Mouse (Mus musculus): ENCODE results near the gene Pcolce. TPM values are rescaled to one million over a fixed set of nuclear protein-coding genes. Genes with fewer than 3 reads are reported as not detected.

The Pcolce gene
- total RNA-seq, 2 experiments from 2014 or later = 127 to 142 TPM

DNA sequence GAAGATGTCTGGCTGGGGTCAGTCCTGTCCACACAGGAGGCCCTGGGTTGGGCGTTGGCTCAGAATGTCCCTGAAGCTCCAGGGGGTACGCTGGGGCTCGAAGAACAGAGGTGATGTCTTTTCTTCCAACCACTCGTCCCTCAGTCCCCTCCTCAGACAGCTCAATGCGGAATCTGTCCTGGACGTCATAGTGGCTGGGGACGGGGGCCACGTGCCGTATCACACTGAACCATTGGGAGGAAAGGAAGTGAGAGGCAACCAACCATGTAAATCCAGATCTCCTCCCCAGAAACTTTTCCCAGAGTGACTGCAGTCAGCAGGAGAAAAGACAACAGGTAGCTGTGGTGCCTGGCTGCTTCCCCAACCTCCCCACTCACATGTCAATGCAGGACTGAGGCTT, 14.0 kb downstream of the Pcolce start:
- no peak for DNase-seq
- intact Hi-C loops (cut with DNase I) = no loop called here

DNA sequence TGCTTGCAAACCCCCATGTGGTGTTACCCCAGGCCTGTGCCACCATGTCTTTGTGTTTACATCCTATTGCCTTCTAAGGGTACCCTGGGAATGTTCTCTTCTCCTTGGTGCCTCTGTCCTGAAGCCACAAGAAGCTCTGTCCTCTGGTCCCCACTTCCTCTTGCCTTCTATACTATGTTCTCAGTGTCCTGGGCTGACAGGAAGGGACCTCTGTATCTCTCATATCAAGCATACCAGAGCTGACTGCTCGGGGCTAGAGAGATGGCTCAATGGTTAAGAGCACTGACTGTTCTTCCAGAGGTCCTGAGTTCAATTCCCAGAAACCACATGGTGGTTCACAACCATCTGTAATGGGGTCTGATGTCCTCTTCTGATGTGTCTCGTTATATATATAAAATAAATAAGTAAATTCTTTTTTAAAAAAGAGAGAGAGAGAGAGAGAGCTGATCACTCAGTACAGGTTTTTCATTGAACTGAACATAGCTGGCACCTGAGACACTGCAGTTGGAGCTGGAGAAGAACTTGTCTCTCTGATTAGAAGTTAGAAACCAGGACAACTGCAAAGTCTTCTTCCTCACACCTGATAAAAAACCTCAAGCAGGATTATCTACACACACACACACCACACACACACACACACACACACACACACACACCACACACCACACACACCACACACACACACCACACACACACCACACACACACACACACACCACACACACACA, 15.3 kb downstream of the Pcolce start:
- intact Hi-C loops (cut with DNase I) = no loop called here

DNA sequence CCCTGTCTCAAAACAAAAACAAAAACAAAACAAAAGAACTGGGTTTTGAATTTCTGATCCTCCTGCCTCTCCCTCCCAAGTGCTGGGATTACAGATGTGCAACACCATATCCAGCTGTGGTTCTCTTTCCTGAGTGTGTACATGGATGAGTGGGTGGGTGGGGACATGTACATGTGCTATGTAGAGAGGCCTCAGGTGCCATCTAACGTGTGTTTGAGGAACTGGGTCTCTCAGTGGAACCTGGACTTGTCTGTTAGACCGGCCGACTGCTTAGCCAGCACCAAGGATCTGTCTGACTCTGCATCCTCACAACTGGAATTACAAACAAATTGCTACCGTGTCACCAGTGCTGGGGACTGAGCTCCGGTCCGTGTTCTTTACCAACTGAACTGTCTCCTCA, 16.0 kb downstream of the Pcolce start:
- DNase-seq = no peak
- intact Hi-C loops (cut with DNase I) = no loop called here

More for the DNA sequence above, 15.3 kb downstream of the Pcolce start:
- DNase-seq = no peak

DNA sequence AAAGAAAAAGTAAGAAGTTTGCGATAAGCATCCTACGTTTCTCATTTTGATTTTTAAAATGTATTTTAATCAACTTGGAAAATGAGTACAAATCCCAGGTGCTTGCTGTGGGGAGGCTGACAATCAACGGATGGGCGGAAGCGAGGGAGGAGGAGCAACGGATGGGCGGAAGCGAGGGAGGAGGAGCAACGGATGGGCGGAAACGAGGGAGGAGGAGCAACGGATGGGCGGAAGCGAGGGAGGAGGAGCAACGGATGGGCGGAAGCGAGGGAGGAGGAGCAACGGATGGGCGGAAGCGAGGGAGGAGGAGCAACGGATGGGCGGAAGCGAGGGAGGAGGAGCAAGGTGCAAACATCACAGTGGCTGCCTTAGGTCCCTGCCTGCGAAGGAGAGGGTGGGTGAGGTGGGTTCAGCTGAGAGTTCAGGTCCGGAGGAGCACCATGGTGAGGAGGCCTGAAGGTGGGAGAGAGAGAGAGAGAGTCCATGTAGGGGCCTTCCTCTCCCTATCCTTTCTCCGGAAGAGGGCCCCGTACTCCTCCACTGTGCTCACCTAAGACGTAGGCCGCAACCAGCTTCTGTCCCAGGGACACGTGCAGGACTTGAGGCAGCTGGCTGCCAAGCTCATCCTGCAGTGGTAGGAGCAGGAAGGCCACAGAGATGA, 16.9 kb downstream of the Pcolce start:
- DNase-seq = no peak
- intact Hi-C loops (cut with DNase I) = no loop called here

DNA sequence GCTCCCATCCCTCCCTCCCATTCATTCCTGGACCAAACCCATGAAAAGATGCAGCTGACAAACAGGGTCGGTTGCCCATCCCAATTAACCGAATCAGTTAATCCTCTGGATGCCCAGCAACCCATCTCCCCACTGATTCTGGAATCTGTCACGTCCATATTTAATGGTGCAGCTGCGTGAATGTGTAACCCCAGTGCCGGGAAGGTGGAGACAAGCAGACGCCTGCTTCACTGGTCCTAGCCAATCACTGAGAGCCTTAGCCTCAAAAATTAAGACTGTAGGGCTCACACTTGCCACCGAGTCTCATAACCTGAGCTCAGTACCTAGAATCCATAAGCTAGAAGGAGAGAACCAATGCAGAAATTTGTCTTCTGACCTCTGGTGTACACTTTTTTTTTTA, 17.7 kb downstream of the Pcolce start:
- intact Hi-C loops (cut with DNase I) = no loop called here
- no peak for DNase-seq

DNA sequence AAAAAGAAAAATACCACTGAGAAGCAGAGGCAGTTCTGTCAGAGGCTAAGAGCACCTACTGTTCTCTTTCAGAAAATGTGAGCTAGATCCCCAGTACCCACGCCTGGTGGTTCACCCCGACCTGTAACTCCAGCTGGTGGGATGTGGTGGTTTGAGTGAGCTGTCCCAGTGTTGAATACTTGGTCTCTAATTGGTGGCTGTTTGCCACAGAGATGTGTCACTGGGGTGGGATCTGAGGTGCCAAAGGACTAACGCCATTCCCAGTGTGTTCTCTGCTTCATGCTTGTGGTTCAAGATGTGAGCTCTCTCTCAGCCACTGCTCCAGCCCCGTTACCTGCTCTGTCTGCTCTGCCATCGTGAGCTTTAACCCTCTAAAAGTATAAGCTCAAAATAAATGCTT, 23.1 kb downstream of the Pcolce start:
- intact Hi-C loops (cut with DNase I) = no loop called here
- no peak for DNase-seq

DNA sequence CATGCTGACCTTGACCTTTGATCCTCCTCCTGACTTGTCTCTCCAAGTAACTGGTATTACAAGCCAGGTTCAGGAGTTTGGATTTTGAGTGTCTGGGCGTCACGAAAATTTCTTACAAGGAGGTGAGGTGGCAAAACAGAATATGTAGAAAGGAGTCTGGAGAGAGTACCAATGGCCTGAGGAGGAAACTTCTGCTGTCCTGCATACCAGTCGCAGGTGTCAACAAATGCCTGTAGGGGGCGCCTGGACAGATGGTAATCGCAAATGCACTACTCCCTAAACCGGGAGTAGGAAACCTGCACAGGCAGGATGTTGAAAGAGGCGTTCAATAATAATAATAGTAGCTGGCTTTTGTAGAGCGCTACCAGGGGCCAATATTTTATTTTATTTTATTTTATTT, 28.6 kb downstream of the Pcolce start:
- peak; percentile 73 to 76 for DNase-seq
- intact Hi-C loops (cut with DNase I) = loop anchor here (1.0 to 5.0 kb wide), 2 partner anchors 48 to 67 kb away; no protein-coding TSS in a partner anchor

DNA sequence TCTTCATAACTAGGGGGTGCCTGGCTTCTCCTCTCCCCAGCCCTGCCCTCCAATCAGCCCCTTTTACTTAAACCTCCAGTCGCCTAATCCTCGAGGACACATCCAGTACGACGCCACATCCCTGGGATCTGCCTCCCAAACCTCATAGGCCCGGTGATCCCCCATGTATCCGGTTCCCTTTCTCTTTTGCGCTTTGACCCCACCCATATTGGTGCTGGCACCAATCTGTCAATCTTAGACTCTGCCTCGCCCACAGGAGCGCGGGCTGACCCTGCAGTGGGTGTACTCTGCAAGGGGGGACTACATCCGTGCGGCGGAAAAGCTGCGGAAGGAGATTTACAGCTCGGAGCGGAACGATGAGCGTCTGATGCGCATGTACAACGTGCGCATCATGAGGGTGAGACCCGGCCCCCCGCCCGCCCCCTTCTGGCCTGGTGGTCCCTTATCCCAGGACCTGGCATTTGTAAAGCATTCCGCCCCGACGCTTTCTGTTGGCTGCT, 29.9 kb downstream of the Pcolce start:
- peak; percentile 49 to 54 for DNase-seq
- intact Hi-C loops (cut with DNase I) = no loop called here

DNA sequence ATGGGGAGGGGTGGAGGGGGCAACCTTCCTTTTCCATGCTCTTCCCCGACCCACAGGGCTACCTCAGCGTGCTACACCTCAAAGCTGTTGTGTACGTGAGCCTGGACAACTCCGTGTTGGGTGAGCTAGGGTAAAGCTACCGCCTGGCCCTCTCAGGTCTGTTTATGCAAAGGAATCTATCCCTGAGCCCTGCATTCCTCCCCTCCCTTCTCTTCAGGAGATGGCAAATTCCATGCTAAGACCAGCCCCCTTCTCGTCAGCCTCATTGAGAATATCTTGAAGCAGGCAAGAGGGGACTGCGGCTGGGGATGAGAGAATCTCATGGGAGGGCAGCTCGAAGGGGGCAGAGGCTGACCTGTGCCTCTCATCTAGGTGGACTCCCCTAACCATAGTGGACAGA, 30.9 kb downstream of the Pcolce start:
- no peak for DNase-seq
- intact Hi-C loops (cut with DNase I) = no loop called here

DNA sequence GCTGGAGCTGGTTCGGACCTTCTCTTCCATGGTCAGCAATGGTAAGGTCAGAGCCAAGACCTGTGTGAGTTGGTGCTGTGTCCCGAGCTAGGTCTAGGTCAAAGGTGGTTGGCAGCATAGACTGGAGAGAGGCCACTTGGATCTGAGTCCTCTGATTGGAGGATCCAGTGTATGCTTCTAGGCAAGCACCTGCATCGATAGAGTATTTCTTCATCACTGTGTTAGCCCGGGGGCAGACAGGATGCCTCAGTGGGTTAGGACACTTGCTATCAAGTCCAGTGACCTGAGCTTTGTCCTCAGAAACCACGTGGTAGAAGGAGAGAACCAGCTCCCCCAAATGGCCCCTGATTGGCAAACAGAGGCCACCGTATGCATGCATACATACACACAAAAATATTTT, 33.3 kb downstream of the Pcolce start:
- intact Hi-C loops (cut with DNase I) = no loop called here
- no peak for DNase-seq

DNA sequence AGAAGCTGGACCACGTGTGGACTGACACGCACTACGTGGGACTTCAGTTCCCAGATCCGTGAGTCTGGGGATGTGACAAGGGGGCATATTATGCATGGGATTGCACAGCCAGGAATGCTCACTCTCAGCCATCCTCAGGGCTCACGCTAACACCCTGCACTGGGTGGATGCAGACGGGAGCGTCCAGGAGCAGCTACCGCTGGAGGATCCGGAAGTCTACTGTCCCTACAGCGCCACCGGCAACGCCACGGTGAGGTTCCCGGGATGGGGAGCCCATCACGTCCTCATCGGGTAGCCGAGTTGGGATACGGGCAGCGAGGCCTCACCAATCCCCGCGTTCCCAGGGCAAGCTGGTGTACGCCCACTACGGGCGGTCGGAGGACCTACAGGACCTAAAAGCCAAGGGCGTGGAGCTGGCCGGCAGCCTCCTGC, 39.1 kb downstream of the Pcolce start:
- intact Hi-C loops (cut with DNase I) = no loop called here
- peak; percentile 31 to 49 for DNase-seq

DNA sequence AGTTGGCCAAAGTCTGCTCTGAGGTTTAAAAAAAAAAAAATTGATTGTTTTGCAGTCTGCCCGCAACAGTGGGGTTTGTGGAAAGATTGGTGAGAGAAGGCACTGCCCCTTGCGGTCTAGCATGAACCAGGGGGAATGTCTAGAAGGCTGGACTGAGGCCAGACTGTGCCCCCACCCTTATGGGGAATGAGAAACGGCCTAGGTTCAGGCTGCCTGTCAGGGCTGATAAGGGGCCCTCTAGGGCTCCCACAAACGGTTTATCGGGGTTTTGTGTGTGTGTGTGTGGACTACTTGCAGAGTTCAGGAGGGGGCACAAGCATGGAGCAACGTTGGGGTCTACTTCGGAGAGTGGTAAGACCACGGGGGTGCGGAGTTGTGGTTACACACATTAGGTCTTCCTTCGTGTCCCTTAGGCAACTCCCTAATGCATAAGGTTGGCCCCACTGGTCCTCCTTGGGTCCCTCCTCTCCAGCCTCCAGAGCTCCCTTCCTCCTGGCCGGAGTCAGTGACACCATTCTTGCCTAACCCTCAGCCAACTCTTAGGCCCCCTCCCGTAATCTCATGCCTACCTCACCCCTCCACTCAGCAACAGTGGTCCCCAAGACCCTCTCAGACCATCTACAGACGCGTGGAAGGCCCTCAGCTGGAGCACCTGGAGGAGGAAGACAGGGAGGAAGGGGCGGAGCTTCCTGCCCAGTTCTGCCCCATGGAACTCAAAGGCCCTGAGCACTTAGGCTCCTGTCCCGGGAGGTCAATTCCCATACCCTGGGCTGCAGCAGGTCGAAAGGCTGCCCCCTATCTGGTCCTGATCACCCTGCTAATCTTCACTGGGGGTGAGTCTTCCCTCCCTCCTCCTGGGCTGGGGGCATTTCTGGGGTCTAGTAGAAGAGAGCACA, 42.6 kb downstream of the Pcolce start:
- intact Hi-C loops (cut with DNase I) = no loop called here

DNA sequence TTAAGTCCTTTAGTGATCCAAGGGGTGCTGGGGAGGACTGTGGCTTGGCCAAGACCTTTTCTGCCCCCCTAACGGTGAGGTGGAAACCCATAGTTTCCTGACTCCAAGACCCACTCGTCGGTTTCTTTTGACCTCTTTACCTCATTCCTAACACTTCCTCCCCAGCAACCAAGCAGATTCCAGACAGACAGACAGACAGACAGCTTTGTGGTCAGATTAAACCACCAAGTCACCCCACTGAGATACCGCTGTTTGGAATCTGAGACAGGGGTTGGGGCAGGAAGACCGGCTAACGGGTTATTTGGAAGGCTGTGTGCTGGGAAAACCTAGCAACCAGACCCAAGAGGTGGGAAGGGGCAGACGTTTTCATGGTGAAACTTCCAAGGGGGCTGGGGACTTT, 43.4 kb downstream of the Pcolce start:
- DNase-seq = no peak
- intact Hi-C loops (cut with DNase I) = no loop called here

More for the DNA sequence above, 42.6 kb downstream of the Pcolce start:
- no peak for DNase-seq

DNA sequence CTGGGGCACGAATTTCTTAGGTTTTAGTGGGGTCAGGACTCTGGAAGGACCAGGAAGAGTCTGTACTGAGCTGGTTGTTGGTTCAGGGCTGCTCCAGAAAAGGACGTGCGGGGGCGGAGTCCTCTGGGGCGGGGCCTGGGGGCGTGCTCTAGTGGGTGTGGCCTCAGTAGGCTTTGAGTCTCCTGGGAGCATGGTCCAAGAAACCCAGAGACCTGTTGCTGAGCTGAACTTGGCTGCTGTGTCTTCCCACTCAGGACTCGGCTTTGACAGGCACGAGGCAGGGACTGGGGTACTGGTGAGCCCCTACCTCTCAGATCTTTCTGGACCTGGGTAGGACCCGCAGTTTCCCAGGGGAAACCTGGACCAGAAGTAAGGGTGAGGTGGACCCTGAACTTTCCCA, 43.9 kb downstream of the Pcolce start, which contains the start of gene Tfr2:
TSS of gene Tfr2 (plus strand) at position 176 of the 400 bp plus-strand sequence.
- intact Hi-C loops (cut with DNase I) = no loop called here
- peak; percentile 30 to 50 for DNase-seq

DNA sequence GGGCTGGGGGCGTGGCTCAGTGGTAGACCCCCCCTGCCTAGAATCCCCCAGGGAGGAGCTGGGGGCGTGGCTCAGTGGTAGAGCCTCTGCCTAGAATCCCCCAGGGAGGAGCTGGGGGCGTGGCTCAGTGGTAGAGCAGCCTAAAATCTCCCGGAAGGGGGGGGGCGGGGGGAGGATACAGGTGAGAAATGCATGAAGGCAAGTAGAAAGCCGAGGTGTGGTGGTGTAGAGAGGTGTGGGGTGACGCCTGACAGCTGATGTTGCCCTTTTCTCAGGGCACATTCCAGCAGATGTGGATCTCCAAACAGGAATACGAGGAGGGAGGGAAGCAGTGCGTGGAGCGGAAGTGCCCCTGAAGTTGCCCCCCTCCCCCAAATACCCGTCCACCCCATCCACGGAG, 44.6 kb downstream of the Pcolce start:
- intact Hi-C loops (cut with DNase I) = no loop called here

DNA sequence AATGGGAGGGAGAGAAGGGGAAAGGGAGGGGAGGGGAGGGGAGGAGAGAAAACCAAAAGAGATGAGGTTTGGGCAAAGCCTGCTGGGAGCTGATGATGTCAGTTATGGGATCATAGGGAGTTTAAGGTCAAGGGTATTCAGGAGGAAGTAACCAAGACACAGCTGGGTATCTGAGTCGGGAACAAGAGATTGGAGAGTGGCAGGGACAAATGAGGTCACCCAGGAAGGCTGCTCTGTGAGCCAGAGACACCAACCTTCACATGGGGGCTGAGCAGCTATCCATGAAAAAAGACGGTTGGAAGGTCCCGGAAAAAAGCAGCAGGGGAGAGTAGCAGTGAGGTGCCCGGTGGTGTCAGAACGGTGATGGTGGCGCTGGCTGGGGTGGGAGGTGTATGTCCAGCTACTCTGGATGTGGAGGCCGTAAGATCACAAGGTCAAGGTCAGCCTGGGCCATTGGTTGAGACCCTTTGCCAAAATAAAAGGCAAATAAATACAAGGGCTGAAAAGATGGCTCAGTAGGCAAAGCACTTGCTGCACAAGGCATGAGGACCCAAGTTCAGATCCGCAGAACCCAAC, 45.3 kb downstream of the Pcolce start:
- DNase-seq = no peak
- intact Hi-C loops (cut with DNase I) = no loop called here

More for the DNA sequence above, 44.6 kb downstream of the Pcolce start:
- DNase-seq = no peak

DNA sequence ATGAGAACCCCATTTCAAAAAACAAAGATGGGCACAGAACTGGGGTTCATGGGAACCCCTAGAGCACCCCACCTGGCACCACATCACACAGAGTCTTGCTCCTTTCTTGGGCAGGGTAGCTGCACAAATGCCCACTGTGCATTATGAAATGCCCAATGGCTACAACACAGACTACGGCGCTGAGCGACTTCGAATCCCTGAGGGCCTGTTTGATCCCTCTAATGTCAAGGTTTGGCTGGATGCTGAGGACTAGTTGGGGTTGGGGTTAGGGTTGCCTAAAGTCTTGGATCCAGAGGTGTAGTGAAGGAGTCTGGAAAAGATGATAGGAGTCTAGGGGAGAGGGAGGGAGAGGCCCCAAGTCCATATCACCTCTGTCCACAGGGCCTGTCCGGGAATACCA, 47.2 kb downstream of the Pcolce start:
- intact Hi-C loops (cut with DNase I) = no loop called here
- DNase-seq = no peak

DNA sequence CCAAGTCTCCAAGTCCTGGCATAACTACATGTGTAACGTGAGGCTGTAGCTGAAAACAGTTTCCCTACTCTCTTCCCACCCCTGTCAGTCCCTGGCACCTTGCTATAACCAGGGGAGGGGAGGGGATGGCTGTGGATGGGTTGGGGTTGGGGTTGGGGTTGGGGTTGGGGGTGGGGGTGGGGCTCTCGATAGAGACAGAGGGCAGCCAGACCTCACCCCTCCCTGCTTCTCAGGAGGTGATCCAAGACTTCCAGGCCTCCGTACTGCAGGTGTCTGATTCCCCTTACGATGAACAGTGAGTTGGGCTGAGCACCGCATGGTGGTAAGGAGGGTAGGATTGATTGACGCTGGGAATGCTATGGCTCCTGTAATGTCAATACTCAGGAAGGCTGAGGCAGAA, 47.8 kb downstream of the Pcolce start:
- intact Hi-C loops (cut with DNase I) = no loop called here
- DNase-seq = no peak

DNA sequence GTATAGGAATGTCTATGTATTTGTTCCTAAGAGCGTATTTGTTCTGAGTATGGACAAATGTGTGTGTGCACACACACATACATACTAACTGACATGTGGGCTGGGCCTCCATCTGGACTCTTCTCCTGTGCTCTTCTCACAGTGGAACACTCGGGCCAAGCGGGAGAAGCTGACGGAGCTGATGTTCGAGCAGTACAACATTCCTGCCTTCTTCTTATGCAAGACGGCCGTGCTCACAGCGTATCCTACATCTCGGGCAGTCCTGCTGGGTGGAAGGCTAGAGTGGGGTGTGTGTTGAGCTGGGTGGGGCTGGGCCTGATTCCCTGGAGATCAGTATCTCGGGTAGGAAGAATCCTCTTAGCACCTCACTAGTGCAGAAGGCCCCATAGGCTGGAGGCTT, 50.6 kb downstream of the Pcolce start:
- DNase-seq = no peak
- intact Hi-C loops (cut with DNase I) = no loop called here

DNA sequence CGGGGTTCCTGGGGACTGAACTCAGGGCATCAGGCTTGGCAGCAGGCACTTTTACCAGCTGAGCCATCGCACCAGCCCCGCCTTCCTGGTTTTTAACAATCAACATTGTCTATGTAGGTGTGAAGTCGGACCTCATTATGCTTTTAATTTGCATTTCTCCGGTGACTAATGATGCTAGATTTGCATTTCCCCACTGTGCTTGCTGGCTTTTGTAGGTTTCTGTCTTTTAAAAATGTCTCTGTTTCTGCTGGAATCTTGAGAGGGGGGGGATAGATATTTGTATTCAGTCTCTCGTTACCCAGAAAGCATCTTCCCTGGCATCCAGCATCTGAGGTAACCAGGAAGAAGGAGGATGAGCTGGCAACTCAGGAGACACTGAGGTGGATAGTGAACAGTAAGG, 52.0 kb downstream of the Pcolce start:
- DNase-seq = no peak
- intact Hi-C loops (cut with DNase I) = no loop called here
